Mouse (Mus musculus): ENCODE measurements around the gene Appl2. TPM values are rescaled to one million over a fixed set of nuclear protein-coding genes. Genes with fewer than 3 reads are reported as not detected.
A peak's percentile ranks its signal among the peaks of the same experiment; 100 is the strongest.

The Appl2 gene
- polyA plus RNA-seq, 1 experiment from 2014 or later = 48.4 TPM

GRCm38 (mm10) chr10:83607111-83607510, 41.4 kb downstream of the Appl2 start:
- WGBS = 95% methylated on average over 3 of the region's 3 CpGs
- H3K4me1 ChIP-seq (replicated peaks) = peaks cover 9% of the 10 kb centered on the region

GRCm38 (mm10) chr10:83605637-83606183, 42.8 kb downstream of the Appl2 start:
- H3K9ac ChIP-seq = no peak overlapping the region
- WGBS = 39% methylated on average over 8 of the region's 8 CpGs
- H3K4me3 ChIP-seq = no peak overlapping the region
- no peaks in the 10 kb centered on the region for H3K9me3 ChIP-seq
- peaks cover 69% of the 10 kb centered on the region for H3K36me3 ChIP-seq
- peaks cover 9% of the 10 kb centered on the region for H3K4me1 ChIP-seq (replicated peaks)
- no peak for ATAC-seq (ENCODE audit: low FRiP score)
- H3K27ac ChIP-seq = peak overlapping the region; percentile 53
- H3K27me3 ChIP-seq = no peaks in the 10 kb centered on the region
- no peak overlapping the region for H3K4me2 ChIP-seq

More at GRCm38 (mm10) chr10:83607111-83607510, 41.4 kb downstream of the Appl2 start:
- no peak overlapping the region for H3K4me2 ChIP-seq
- no peak for ATAC-seq (ENCODE audit: low FRiP score)
- no peak overlapping the region for H3K27ac ChIP-seq
- peaks cover 70% of the 10 kb centered on the region for H3K36me3 ChIP-seq
- no peaks in the 10 kb centered on the region for H3K27me3 ChIP-seq
- H3K4me3 ChIP-seq = no peak overlapping the region
- no peak overlapping the region for H3K9ac ChIP-seq
- H3K9me3 ChIP-seq = no peaks in the 10 kb centered on the region

GRCm38 (mm10) chr10:83603956-83604564, 44.5 kb downstream of the Appl2 start:
- Histone ChIP-seq H3K4me3 (no peak overlapping the region), H3K4me1 (replicated peaks) (peaks cover 9% of the 10 kb centered on the region), H3K36me3 (peaks cover 69% of the 10 kb centered on the region), H3K9ac (no peak overlapping the region), H3K27ac (no peak overlapping the region), H3K9me3 (no peaks in the 10 kb centered on the region), H3K27me3 (no peaks in the 10 kb centered on the region), H3K4me2 (no peak overlapping the region)
- 92% methylated on average over 10 of the region's 10 CpGs for WGBS
- no peak for ATAC-seq (ENCODE audit: low FRiP score)

- no peak overlapping the region for H3K4me3 ChIP-seq
- peaks cover 4% of the 10 kb centered on the region for H3K4me1 ChIP-seq (replicated peaks)
- H3K4me2 ChIP-seq = no peak overlapping the region
- H3K36me3 ChIP-seq = peaks cover 61% of the 10 kb centered on the region
- no peak for ATAC-seq (ENCODE audit: low FRiP score)
- no peaks in the 10 kb centered on the region for H3K9me3 ChIP-seq
- WGBS = 90% methylated on average over 11 of the region's 11 CpGs
- no peak overlapping the region for H3K9ac ChIP-seq
- no peak overlapping the region for H3K27ac ChIP-seq
- H3K27me3 ChIP-seq = no peaks in the 10 kb centered on the region
Measured at GRCm38 (mm10) chr10:83600650-83601049, 47.9 kb downstream of the Appl2 start.

- H3K27me3 ChIP-seq = no peaks in the 10 kb centered on the region
- ATAC-seq (ENCODE audit: low FRiP score) = no peak
- H3K4me1 ChIP-seq (replicated peaks) = no peaks in the 10 kb centered on the region
- no peaks in the 10 kb centered on the region for H3K9me3 ChIP-seq
- peaks cover 73% of the 10 kb centered on the region for H3K36me3 ChIP-seq
- H3K9ac ChIP-seq = no peak overlapping the region
- H3K27ac ChIP-seq = no peak overlapping the region
- 96% methylated on average over 5 of the region's 5 CpGs for WGBS
- H3K4me3 ChIP-seq = no peak overlapping the region
- no peak overlapping the region for H3K4me2 ChIP-seq
Measured at GRCm38 (mm10) chr10:83594526-83594925, 54.0 kb downstream of the Appl2 start.

- H3K4me2 ChIP-seq = no peak overlapping the region
- WGBS = 88% methylated on average over 7 of the region's 7 CpGs
- H3K36me3 ChIP-seq = peaks cover 73% of the 10 kb centered on the region
- H3K27ac ChIP-seq = no peak overlapping the region
- H3K9me3 ChIP-seq = no peaks in the 10 kb centered on the region
- no peak for ATAC-seq (ENCODE audit: low FRiP score)
- no peak overlapping the region for H3K4me3 ChIP-seq
- H3K9ac ChIP-seq = no peak overlapping the region
- no peaks in the 10 kb centered on the region for H3K4me1 ChIP-seq (replicated peaks)
- H3K27me3 ChIP-seq = no peaks in the 10 kb centered on the region
Measured at GRCm38 (mm10) chr10:83592616-83593015, 55.9 kb downstream of the Appl2 start.

- no peaks in the 10 kb centered on the region for H3K9me3 ChIP-seq
- 79% methylated on average over 6 of the region's 6 CpGs for WGBS
- ATAC-seq (ENCODE audit: low FRiP score) = no peak
- H3K9ac ChIP-seq = no peak overlapping the region
- no peaks in the 10 kb centered on the region for H3K4me1 ChIP-seq (replicated peaks)
- H3K4me2 ChIP-seq = no peak overlapping the region
- H3K36me3 ChIP-seq = peaks cover 83% of the 10 kb centered on the region
- H3K27me3 ChIP-seq = no peaks in the 10 kb centered on the region
- H3K27ac ChIP-seq = no peak overlapping the region
- no peak overlapping the region for H3K4me3 ChIP-seq
Measured at GRCm38 (mm10) chr10:83590801-83591200, 57.7 kb downstream of the Appl2 start.

- WGBS = 96% methylated on average over 7 of the region's 7 CpGs
- Histone ChIP-seq H3K4me2 (no peak overlapping the region), H3K27me3 (no peaks in the 10 kb centered on the region), H3K9me3 (no peaks in the 10 kb centered on the region), H3K27ac (no peak overlapping the region), H3K9ac (no peak overlapping the region), H3K36me3 (peaks cover 87% of the 10 kb centered on the region), H3K4me3 (no peak overlapping the region), H3K4me1 (replicated peaks) (no peaks in the 10 kb centered on the region)
- no peak for ATAC-seq (ENCODE audit: low FRiP score)
Measured at GRCm38 (mm10) chr10:83565449-83566441, 82.8 kb downstream of the Appl2 start.

- no peak for ATAC-seq (ENCODE audit: low FRiP score)
- Histone ChIP-seq H3K9ac (no peak overlapping the region), H3K27me3 (no peaks in the 10 kb centered on the region), H3K4me2 (no peak overlapping the region), H3K36me3 (peaks cover 87% of the 10 kb centered on the region), H3K4me1 (replicated peaks) (no peaks in the 10 kb centered on the region), H3K9me3 (no peaks in the 10 kb centered on the region), H3K27ac (no peak overlapping the region), H3K4me3 (no peak overlapping the region)
Measured at GRCm38 (mm10) chr10:83563005-83563404, 85.5 kb downstream of the Appl2 start.

Other genes with a start within 250 kb of the Appl2 start
- 15.7 and 17.1 TPM in 2 replicates for gene Aldh1l2, start 114.6 kb downstream of the Appl2 start, polyA plus RNA-seq (2015; fragmentation: Nextera tagmentation; extraction: Ambion mirVana)
- gene Washc4, start 105.0 kb downstream of the Appl2 start, polyA plus RNA-seq (2015; fragmentation: Nextera tagmentation; extraction: Ambion mirVana) = 36.8 and 38.9 TPM in 2 replicates
- gene 1500009L16Rik, start 74.1 kb upstream of the Appl2 start, polyA plus RNA-seq (2015; fragmentation: Nextera tagmentation; extraction: Ambion mirVana) = 59.1 and 62.4 TPM in 2 replicates